8 mouse cellular contexts compared by ENCODE assay signal in the genomic region with DNA sequence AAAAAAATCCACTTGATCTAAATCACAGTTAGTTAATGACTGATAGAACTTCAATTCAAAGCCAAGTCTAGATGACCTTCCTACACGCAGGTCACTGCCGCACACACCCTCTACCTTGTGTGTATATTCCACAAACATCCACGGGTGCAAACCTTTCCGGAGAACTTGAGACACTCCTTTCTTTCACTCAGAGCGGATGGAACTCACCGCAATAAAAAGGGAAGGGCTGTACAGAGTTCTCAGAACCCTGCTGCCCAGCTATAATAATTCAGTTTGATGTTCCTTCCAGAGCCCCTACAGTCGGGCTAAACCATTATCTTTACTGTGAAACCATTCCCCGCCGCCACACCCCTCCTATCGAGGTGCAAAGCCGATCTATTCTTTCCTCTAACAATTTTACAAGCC. TPM values are rescaled to one million over a fixed set of nuclear protein-coding genes. Genes with fewer than 3 reads are reported as not detected.
DNase-seq lines count a peak whose midpoint lies in the region; ATAC-seq and TF ChIP-seq lines count a peak whose summit lies in the region.

No protein-coding gene starts in this region.

- H3K9me3 ChIP-seq in heart, embryonic 11.5 days (replicated peaks; ENCODE audit: control insufficient read depth, low read length) = no peaks in the 10 kb centered on the region
- H3K9me3 ChIP-seq in liver, embryonic 11.5 days (ENCODE audit: control insufficient read depth, low read length) = no peaks in the 10 kb centered on the region
- no peaks in the 10 kb centered on the region for H3K9me3 ChIP-seq in stomach, embryonic 14.5 days (ENCODE audit: control insufficient read depth, low read depth, low read length)

- H3K27me3 ChIP-seq in heart, embryonic 11.5 days (ENCODE audit: control insufficient read depth, insufficient read depth, low read length) = no peaks in the 10 kb centered on the region
- H3K27me3 ChIP-seq in liver, embryonic 11.5 days (replicated peaks; ENCODE audit: control insufficient read depth, insufficient read depth, low read length) = no peaks in the 10 kb centered on the region
- H3K27me3 ChIP-seq in stomach, embryonic 14.5 days (ENCODE audit: control insufficient read depth, insufficient read depth, low read length) = no peaks in the 10 kb centered on the region

- ATAC-seq in heart, embryonic 11.5 days (replicated peaks; ENCODE audit: insufficient number of reproducible peaks, low FRiP score, low TSS enrichment) = no peak
- peak; percentile 17 to 33; a peak in 3 of 4 replicates for ATAC-seq in hematopoietic stem cell, adult 5-6 weeks (replicated peaks in 1 of 2; ENCODE audit: insufficient read depth in 1 of 2, low FRiP score in 2 of 2, low TSS enrichment in 1 of 2, low read depth in 1 of 2, poor library complexity in 2 of 2, severe bottlenecking in 2 of 2)
- peak; percentile 54 for ATAC-seq in liver, embryonic 11.5 days (replicated peaks; ENCODE audit: low FRiP score)
- ATAC-seq in stomach, embryonic 14.5 days (ENCODE audit: insufficient number of reproducible peaks, insufficient read depth, low FRiP score, low read depth) = no peak

- no peak for TF ChIP-seq POLR2A in bone marrow macrophage, adult 2 months (IDR thresholded peaks at IDR 0.05; ENCODE audit: borderline replicate concordance, low read depth, low read length)

- H3K4me3 ChIP-seq in heart, embryonic 11.5 days (ENCODE audit: low read depth, low read length) = peak overlapping the region; percentile 64
- peak overlapping the region; percentile 77 for H3K4me3 ChIP-seq in bone marrow macrophage, adult 2 months (ENCODE audit: insufficient read depth, low read length)
- H3K4me3 ChIP-seq in liver, embryonic 11.5 days (ENCODE audit: low read depth, low read length) = peak overlapping the region; percentile 94
- peak overlapping the region; percentile 87 for H3K4me3 ChIP-seq in stomach, embryonic 14.5 days (ENCODE audit: low read depth, low read length)

- peaks cover 22% of the 10 kb centered on the region for H3K4me1 ChIP-seq in heart, embryonic 11.5 days (ENCODE audit: control insufficient read depth, insufficient read depth, low read length)
- H3K4me1 ChIP-seq in bone marrow macrophage, adult 2 months (ENCODE audit: control insufficient read depth, insufficient read depth, low read length) = 0 out of 2 replicates have a peak, but pooled peaks cover 8% of the 10 kb centered on the region
- H3K4me1 ChIP-seq in liver, embryonic 11.5 days (replicated peaks; ENCODE audit: control insufficient read depth, insufficient read depth, low read length) = peaks cover 38% of the 10 kb centered on the region
- peaks cover 11% of the 10 kb centered on the region for H3K4me1 ChIP-seq in stomach, embryonic 14.5 days (ENCODE audit: control insufficient read depth, insufficient read depth, low read length)

- H3K36me3 ChIP-seq in heart, embryonic 11.5 days (ENCODE audit: control insufficient read depth, insufficient read depth, low read length) = no peaks in the 10 kb centered on the region
- H3K36me3 ChIP-seq in liver, embryonic 11.5 days (ENCODE audit: control insufficient read depth, insufficient read depth, low read length) = no peaks in the 10 kb centered on the region
- no peaks in the 10 kb centered on the region for H3K36me3 ChIP-seq in stomach, embryonic 14.5 days (ENCODE audit: control insufficient read depth, insufficient read depth, low read length)

- WGBS in heart, embryonic 11.5 days (ENCODE audit: insufficient replicate concordance) = 8% methylated on average over 11 of the region's 11 CpGs
- WGBS in liver, embryonic 11.5 days = 7% methylated on average over 11 of the region's 11 CpGs
- WGBS in stomach, embryonic 14.5 days = 7% methylated on average over 11 of the region's 11 CpGs

- peak overlapping the region; percentile 92 for H3K9ac ChIP-seq in heart, embryonic 11.5 days (ENCODE audit: low read depth, low read length)
- peak overlapping the region; percentile 92 for H3K9ac ChIP-seq in liver, embryonic 11.5 days (ENCODE audit: low read depth, low read length)
- peak overlapping the region; percentile 62 for H3K9ac ChIP-seq in stomach, embryonic 14.5 days (replicated peaks; ENCODE audit: low read depth, low read length)

- no peak for TF ChIP-seq CTCF in bone marrow macrophage, adult 2 months (IDR thresholded peaks at IDR 0.05; ENCODE audit: low read depth, low read length)

- DNase-seq in heart, adult 8-10 months (ENCODE audit: low spot score) = no peak
- no peak for DNase-seq in liver, embryonic 11.5 days (ENCODE audit: low spot score)
- no peak for DNase-seq in right cerebral cortex, postnatal 14 days
- DNase-seq in adrenal gland, postnatal 36 days = no peak

- H3K4me2 ChIP-seq in heart, embryonic 11.5 days = peak overlapping the region; percentile 78
- peak overlapping the region; percentile 87 for H3K4me2 ChIP-seq in liver, embryonic 11.5 days
- peak overlapping the region; percentile 76 for H3K4me2 ChIP-seq in stomach, embryonic 14.5 days (replicated peaks; ENCODE audit: low read depth, low read length)

- H3K27ac ChIP-seq in heart, embryonic 11.5 days (ENCODE audit: low read depth, low read length) = peak overlapping the region; percentile 94
- peak overlapping the region; percentile 44 for H3K27ac ChIP-seq in bone marrow macrophage, adult 2 months (ENCODE audit: insufficient read depth, low read depth, low read length)
- peak overlapping the region; percentile 89 for H3K27ac ChIP-seq in liver, embryonic 11.5 days (ENCODE audit: low read depth, low read length)
- H3K27ac ChIP-seq in stomach, embryonic 14.5 days (ENCODE audit: low read length) = peak overlapping the region; percentile 73

RNA-seq across cellular contexts. Expression of a gene that starts 12.2 kb away (rescaled TPM):
- polyA plus RNA-seq in heart, embryonic 11.5 days (2014; fragmentation: Nextera tagmentation; extraction: Ambion mirVana) = 31.1 and 32.1 TPM in 2 replicates
- 10 to 100 TPM; 27.6 to 37.9 (median 30.9) TPM for total RNA-seq in heart, adult 8-10 months (2022)
- polyA plus RNA-seq in bone marrow macrophage, adult 2 months (2012; ENCODE audit: insufficient read depth, insufficient read length, missing spikeins) = 6.6 and 11.5 TPM in 2 replicates
- 31.5 and 32.3 TPM in 2 replicates for total RNA-seq in hematopoietic stem cell, adult 5-6 weeks (2017)
- 46.3 and 51.9 TPM in 2 replicates for polyA plus RNA-seq in liver, embryonic 11.5 days (2014; fragmentation: Nextera tagmentation; extraction: Ambion mirVana)
- polyA plus RNA-seq in stomach, embryonic 14.5 days (2014; fragmentation: Nextera tagmentation; extraction: Ambion mirVana) = 26.0 and 28.9 TPM in 2 replicates
- 10 to 100 TPM; 27.2 to 47.5 TPM for total RNA-seq in adrenal gland, postnatal 36 days (2021)

Comparison
In these comparisons a context has a peak if more than half of its experiments do, and no peak if none do; other contexts are left out.
1. ATAC-seq: peak in hematopoietic stem cell, adult 5-6 weeks (2 of 2) and liver, embryonic 11.5 days (single experiment); none in heart, embryonic 11.5 days (single experiment) and stomach, embryonic 14.5 days (single experiment).
2. H3K27ac ChIP-seq: peak in every context shown above with its lines; median percentile 94 in heart, embryonic 11.5 days; 89 in liver, embryonic 11.5 days; 73 in stomach, embryonic 14.5 days; 44 in bone marrow macrophage, adult 2 months.
3. Peak in every context shown above with its lines, with median percentiles within 50 percentile points of each other: H3K4me2 ChIP-seq, H3K4me3 ChIP-seq and H3K9ac ChIP-seq.